Mouse (Mus musculus): ENCODE measurements around the gene Zfp944.
"Not testable (repeated sequence)": the region's sequence is repeated elsewhere in the genome, so short reads cannot be mapped to it uniquely, and the experiment has no call there.

The Zfp944 gene

DNA sequence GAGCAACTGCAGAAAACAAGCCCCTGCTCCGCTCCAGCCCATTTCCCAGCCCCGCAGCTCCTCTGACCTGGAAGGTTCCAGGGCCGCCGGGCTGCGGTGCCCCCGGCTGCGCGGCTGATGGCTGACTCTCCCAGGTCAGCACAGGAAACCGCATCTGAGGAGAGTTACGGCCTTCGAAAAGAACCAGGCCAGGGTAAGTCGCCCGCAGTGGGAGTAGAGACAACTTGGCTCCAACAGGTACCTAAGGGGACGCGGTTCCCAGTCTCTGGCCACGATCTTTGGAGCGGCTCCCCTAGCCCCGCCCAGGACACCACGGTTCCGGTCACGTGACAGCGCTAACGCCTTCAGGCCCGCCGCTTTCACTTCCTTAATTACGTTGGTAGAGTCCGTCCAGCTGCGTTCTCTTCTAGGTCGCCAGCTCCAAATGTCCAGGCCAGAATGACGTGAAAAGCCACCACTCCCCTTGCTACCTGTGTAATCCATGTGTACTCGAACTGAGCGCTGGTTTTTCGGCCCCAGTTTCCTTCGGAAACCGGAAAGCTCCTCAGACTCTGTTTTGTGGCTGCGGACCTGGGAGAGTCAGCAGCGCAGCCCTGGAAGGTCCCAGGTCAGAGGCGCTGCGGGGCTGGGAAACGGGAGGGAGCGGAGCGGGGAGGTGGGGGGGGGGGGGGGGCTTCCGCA, at the start of gene Zfp944, which contains the start of gene Zfp758:
Gene Zfp944 (minus strand): TSS at position 300 of the 681 bp plus-strand sequence.
Gene Zfp758 (plus strand): TSS at position 353 of the 681 bp plus-strand sequence.
- DNase-seq = peak; percentile 42 to 52

DNA sequence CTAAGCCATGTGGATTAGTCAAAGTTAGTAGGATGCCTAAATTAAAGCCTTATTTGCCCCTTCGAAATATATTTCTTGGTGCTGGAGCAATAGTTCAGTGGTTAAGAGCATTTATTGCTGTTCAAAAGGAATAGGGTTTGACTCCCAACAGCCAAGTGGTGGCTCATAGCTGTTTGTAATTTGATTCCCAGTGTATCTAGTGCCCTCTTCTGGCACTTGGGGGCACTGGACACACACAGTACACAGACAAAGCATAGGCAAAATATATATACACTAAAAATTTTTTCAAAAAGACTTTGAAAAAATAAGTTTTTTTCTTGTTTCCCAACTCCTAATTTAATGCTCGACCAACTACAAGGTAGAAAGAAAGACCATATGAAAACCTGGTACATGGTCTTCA, 49.6 kb upstream of the Zfp944 start:
- DNase-seq = peak; percentile 22 to 60

DNA sequence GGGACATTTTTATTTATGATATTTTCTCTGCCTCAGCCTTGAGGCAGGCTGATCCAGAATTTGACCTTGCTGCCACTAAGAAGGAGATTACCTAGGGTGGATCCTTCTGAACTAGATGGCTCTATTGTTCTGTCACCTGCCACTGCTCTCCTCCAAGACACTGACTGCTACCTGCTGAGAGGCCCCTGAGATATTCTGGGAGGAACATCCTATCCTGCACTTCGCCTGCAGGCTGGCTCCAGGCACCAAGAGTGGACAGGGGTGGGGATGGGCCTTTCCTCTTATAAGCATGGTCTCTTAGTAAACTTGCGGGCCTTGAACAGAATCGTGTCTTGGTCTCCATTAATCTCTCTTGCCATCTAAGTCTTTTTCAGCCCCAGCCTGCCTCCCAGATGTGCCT, 2.7 kb upstream of the Zfp944 start:
- no peak for DNase-seq

DNA sequence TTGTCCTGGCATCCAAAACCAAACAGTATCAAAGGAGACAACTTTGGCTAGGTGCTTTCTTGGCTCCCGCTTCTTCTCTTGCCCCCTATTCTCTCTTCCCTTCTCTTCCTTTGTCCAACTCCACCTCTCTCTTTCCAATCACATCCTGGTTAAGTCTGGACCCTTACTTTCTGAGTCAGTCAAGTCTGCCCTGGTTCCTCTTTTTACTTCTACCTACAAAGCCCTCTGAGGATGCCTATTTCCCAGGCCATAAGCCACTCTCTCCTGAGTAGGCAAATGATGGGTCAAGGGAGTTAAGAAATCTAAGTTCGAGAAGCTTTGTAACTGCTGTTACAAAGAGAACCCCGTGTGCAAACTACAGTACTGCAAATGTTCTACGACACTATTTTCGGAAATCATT, 628 bp downstream of the Zfp944 start:
- no peak for DNase-seq

DNA sequence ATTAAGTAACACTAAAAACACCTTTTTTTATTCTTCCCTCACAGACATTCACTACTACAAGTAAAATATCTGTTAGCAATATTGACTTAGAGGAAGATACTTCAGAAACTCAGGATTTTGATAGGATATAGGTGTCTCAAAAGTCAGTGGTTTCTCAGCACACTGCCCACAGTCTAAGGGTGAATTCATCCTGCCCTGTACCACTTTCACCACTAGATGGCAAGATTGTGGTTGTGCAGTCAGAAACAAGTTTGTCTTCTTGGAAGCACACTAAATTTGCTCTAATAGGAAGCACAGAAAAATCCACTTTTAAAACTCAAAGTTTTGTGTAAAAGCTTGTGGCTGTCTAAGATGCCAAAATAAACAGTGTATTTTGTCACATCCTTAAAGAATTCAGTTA, 8.4 kb downstream of the Zfp944 start:
- peak; percentile 17 to 43 for DNase-seq

DNA sequence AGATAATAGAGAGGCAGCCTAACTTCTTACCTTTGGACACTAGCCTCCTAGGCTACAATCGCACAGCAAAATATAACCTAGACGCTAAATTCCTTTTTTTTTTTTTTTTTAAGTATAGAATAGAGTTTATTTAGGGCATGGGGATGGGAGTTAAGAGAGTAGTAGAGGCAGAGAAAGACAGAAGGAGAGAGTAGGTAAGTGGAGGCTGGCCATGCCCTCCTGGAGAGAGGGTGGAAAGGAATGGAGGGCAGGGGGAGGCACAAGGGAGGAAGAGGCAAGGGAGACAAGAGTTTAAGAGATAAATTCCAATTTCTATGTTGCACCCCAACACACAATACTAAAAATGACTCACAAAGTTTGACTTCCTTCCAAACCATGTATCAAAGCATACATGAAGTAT, 46.0 kb downstream of the Zfp944 start:
- not testable (repeated sequence) for DNase-seq

DNA sequence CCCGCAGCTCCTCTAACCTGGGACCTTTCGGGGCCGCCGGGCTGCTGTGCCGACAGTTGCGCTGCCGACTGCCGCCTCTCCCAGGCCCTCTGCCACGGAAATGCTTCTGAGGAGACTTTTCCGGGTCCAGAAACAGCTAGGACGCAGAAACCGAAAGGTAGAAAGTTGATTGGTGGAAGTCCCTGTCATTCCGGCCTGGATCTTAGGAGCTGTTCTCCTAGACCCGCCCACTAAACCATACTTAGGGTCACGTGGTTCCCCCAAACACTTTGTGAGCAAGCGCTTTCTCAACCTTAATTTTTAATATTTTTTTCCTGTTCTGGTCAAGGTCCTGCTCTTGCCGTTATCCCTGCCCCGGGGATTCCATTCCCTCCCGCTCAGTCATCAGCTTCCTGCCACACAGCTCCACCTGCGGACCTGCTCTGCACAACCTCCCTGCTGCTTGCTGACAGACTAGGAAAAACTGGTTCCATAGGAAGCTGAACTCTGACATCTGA, 46.4 kb downstream of the Zfp944 start, which contains the start of gene CT030661.1:
Gene CT030661.1 (minus strand): TSS at position 108 of the 497 bp plus-strand sequence.
- peak; percentile 96 to 97 for DNase-seq

DNA sequence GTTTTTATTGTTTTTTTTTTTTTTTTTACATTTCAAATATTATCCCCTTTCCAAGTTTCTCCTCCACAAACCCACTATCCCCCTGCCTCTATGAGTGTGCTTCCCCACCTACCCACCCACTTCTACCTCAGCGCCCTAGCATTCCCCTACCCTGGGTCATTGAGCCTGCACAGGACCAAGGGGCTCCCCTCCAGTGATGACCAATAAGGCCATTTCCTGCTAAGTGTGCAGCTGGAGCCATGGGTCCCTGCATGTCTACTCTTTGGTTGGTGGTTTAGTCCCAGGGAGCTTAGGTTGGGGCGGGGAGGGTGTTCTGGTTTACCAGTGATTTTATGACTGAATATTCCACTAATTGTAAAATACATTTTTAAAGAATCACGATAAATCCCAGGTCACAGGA, 47.0 kb downstream of the Zfp944 start:
- DNase-seq = peak in 1 of 2 experiments; percentile 4
